Mouse (Mus musculus): Measurements from ENCODE around the gene Syne2.

The Syne2 gene

GRCm38 (mm10) chr12:75827751-75828150 is 9.8 kb downstream of the Syne2 start:
- DNase-seq (ENCODE audit: extremely low spot score, low spot score) = no peak

- no peak for DNase-seq (ENCODE audit: extremely low spot score, low spot score)
These were observed 11.7 kb downstream of the Syne2 start for GRCm38 (mm10) chr12:75829616-75830015.

GRCm38 (mm10) chr12:75833149-75833959 is 15.4 kb downstream of the Syne2 start:
- no peak for DNase-seq (ENCODE audit: extremely low spot score, low spot score)

GRCm38 (mm10) chr12:75833960-75834729 is 16.2 kb downstream of the Syne2 start:
- no peak for DNase-seq (ENCODE audit: extremely low spot score, low spot score)

GRCm38 (mm10) chr12:75836524-75836962 is 18.6 kb downstream of the Syne2 start:
- no peak for DNase-seq (ENCODE audit: extremely low spot score, low spot score)

- no peak for DNase-seq (ENCODE audit: extremely low spot score, low spot score)
These were observed 19.5 kb downstream of the Syne2 start for GRCm38 (mm10) chr12:75837462-75837861.

GRCm38 (mm10) chr12:75839083-75839736 is 21.3 kb downstream of the Syne2 start:
- no peak for DNase-seq (ENCODE audit: extremely low spot score, low spot score)

- no peak for DNase-seq (ENCODE audit: extremely low spot score, low spot score)
These were observed 23.2 kb downstream of the Syne2 start for GRCm38 (mm10) chr12:75841183-75841582.

GRCm38 (mm10) chr12:75844311-75844710 is 26.4 kb downstream of the Syne2 start:
- no peak for DNase-seq (ENCODE audit: extremely low spot score, low spot score)

- no peak for DNase-seq (ENCODE audit: extremely low spot score, low spot score)
These were observed 27.1 kb downstream of the Syne2 start for GRCm38 (mm10) chr12:75845070-75845469.

- DNase-seq (ENCODE audit: extremely low spot score, low spot score) = no peak
These were observed 28.6 kb downstream of the Syne2 start for GRCm38 (mm10) chr12:75846513-75846912.

GRCm38 (mm10) chr12:75850205-75850604 is 32.3 kb downstream of the Syne2 start:
- DNase-seq (ENCODE audit: extremely low spot score, low spot score) = no peak

GRCm38 (mm10) chr12:75851481-75851880 is 33.5 kb downstream of the Syne2 start:
- no peak for DNase-seq (ENCODE audit: extremely low spot score, low spot score)

- DNase-seq (ENCODE audit: extremely low spot score, low spot score) = no peak
These were observed 34.5 kb downstream of the Syne2 start for GRCm38 (mm10) chr12:75852384-75852783.

GRCm38 (mm10) chr12:75853559-75853958 is 35.6 kb downstream of the Syne2 start:
- no peak for DNase-seq (ENCODE audit: extremely low spot score, low spot score)

GRCm38 (mm10) chr12:75855051-75855453 is 37.1 kb downstream of the Syne2 start:
- DNase-seq (ENCODE audit: extremely low spot score, low spot score) = no peak

- DNase-seq (ENCODE audit: extremely low spot score, low spot score) = no peak
These were observed 37.7 kb downstream of the Syne2 start for GRCm38 (mm10) chr12:75855621-75856020.

GRCm38 (mm10) chr12:75856096-75856868 is 38.3 kb downstream of the Syne2 start:
- DNase-seq (ENCODE audit: extremely low spot score, low spot score) = no peak

- DNase-seq (ENCODE audit: extremely low spot score, low spot score) = no peak
These were observed 42.0 kb downstream of the Syne2 start for GRCm38 (mm10) chr12:75859936-75860335.

GRCm38 (mm10) chr12:75860843-75861242 is 42.9 kb downstream of the Syne2 start:
- no peak for DNase-seq (ENCODE audit: extremely low spot score, low spot score)

- no peak for DNase-seq (ENCODE audit: extremely low spot score, low spot score)
These were observed 47.2 kb downstream of the Syne2 start for GRCm38 (mm10) chr12:75865166-75865565.

Data from neural tube, embryonic 10.5 days (tissue).